Mouse (Mus musculus): ENCODE data around the gene Dlgap1. TPM values are rescaled to one million over a fixed set of nuclear protein-coding genes. Genes with fewer than 3 reads are reported as not detected.

Gene Dlgap1
- polyA plus RNA-seq, 1 experiment from 2014 or later: 0.52 TPM

GRCm38 (mm10) chr17:70462771-70463491 lies 494.1 kb downstream of the Dlgap1 start:
- no peak for ATAC-seq (ENCODE audit: insufficient number of reproducible peaks, low FRiP score)

GRCm38 (mm10) chr17:70466413-70466812 lies 497.5 kb downstream of the Dlgap1 start:
- Histone ChIP-seq H3K4me1 (replicated peaks) (peaks cover 4% of the 10 kb centered on the region), H3K36me3 (no peaks in the 10 kb centered on the region), H3K27ac (ENCODE audit: poor library complexity, severe bottlenecking) (no peak overlapping the region), H3K4me2 (no peak overlapping the region), H3K9ac (no peak overlapping the region), H3K27me3 (replicated peaks) (no peaks in the 10 kb centered on the region), H3K4me3 (no peak overlapping the region), H3K9me3 (replicated peaks) (no peaks in the 10 kb centered on the region)
- no peak for ATAC-seq (ENCODE audit: insufficient number of reproducible peaks, low FRiP score)
- 55% methylated on average over 4 of the region's 4 CpGs for WGBS

More at GRCm38 (mm10) chr17:70462771-70463491, 494.1 kb downstream of the Dlgap1 start:
- H3K4me1 ChIP-seq (replicated peaks): no peaks in the 10 kb centered on the region
- no peaks in the 10 kb centered on the region for H3K36me3 ChIP-seq
- H3K4me2 ChIP-seq: no peak overlapping the region
- no peaks in the 10 kb centered on the region for H3K9me3 ChIP-seq (replicated peaks)
- no peaks in the 10 kb centered on the region for H3K27me3 ChIP-seq (replicated peaks)
- 50% methylated on average over 8 of the region's 8 CpGs for WGBS
- H3K9ac ChIP-seq: no peak overlapping the region
- no peak overlapping the region for H3K4me3 ChIP-seq
- no peak overlapping the region for H3K27ac ChIP-seq (ENCODE audit: poor library complexity, severe bottlenecking)

GRCm38 (mm10) chr17:70470970-70471371 lies 502.1 kb downstream of the Dlgap1 start:
- no peaks in the 10 kb centered on the region for H3K27me3 ChIP-seq (replicated peaks)
- H3K27ac ChIP-seq (ENCODE audit: poor library complexity, severe bottlenecking): no peak overlapping the region
- no peak overlapping the region for H3K9ac ChIP-seq
- peaks cover 4% of the 10 kb centered on the region for H3K4me1 ChIP-seq (replicated peaks)
- H3K9me3 ChIP-seq (replicated peaks): no peaks in the 10 kb centered on the region
- WGBS: 27% methylated on average over 7 of the region's 7 CpGs
- no peak for ATAC-seq (ENCODE audit: insufficient number of reproducible peaks, low FRiP score)
- H3K4me3 ChIP-seq: no peak overlapping the region
- H3K4me2 ChIP-seq: no peak overlapping the region
- H3K36me3 ChIP-seq: no peaks in the 10 kb centered on the region

GRCm38 (mm10) chr17:70472162-70472561 lies 503.3 kb downstream of the Dlgap1 start:
- ATAC-seq (ENCODE audit: insufficient number of reproducible peaks, low FRiP score): no peak
- no peaks in the 10 kb centered on the region for H3K36me3 ChIP-seq
- 78% methylated on average over 7 of the region's 7 CpGs for WGBS
- H3K9ac ChIP-seq: no peak overlapping the region
- H3K4me3 ChIP-seq: no peak overlapping the region
- H3K4me1 ChIP-seq (replicated peaks): peaks cover 4% of the 10 kb centered on the region
- H3K4me2 ChIP-seq: no peak overlapping the region
- no peak overlapping the region for H3K27ac ChIP-seq (ENCODE audit: poor library complexity, severe bottlenecking)
- no peaks in the 10 kb centered on the region for H3K9me3 ChIP-seq (replicated peaks)
- no peaks in the 10 kb centered on the region for H3K27me3 ChIP-seq (replicated peaks)

DNA sequence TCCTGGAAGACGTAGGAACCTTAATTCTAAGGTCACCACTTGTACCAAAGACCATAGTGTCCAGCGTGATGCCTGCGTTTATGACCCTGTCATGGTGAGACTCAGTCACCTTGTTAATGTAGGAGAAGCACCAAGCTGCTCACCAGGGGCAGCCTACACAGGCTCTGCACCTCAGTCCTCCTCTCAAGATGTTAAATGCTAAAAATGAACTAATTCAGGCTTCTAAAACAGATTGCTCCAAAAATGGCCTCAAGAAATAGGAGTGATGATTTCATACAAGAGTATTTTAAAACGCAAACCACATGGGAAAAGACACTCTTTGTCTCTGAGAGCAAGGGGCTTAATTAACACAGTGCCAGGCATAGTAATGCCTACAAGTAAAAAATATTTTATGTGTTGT lies 505.0 kb downstream of the Dlgap1 start:
- WGBS: 73% methylated on average over 4 of the region's 4 CpGs
- H3K4me1 ChIP-seq (replicated peaks): peaks cover 4% of the 10 kb centered on the region
- no peak for ATAC-seq (ENCODE audit: insufficient number of reproducible peaks, low FRiP score)
- H3K9me3 ChIP-seq (replicated peaks): no peaks in the 10 kb centered on the region
- H3K27ac ChIP-seq (ENCODE audit: poor library complexity, severe bottlenecking): no peak overlapping the region
- no peak overlapping the region for H3K4me3 ChIP-seq
- no peak overlapping the region for H3K4me2 ChIP-seq
- no peak overlapping the region for H3K9ac ChIP-seq
- no peaks in the 10 kb centered on the region for H3K27me3 ChIP-seq (replicated peaks)
- H3K36me3 ChIP-seq: no peaks in the 10 kb centered on the region

GRCm38 (mm10) chr17:70483716-70484115 lies 514.8 kb downstream of the Dlgap1 start:
- Histone ChIP-seq H3K36me3 (no peaks in the 10 kb centered on the region), H3K4me1 (replicated peaks) (no peaks in the 10 kb centered on the region; the same call in 1 of the 2 replicates), H3K27ac (ENCODE audit: poor library complexity, severe bottlenecking) (no peak overlapping the region), H3K9me3 (replicated peaks) (no peaks in the 10 kb centered on the region), H3K9ac (no peak overlapping the region), H3K27me3 (replicated peaks) (no peaks in the 10 kb centered on the region), H3K4me3 (no peak overlapping the region), H3K4me2 (no peak overlapping the region)
- ATAC-seq (ENCODE audit: insufficient number of reproducible peaks, low FRiP score): no peak
- 85% methylated on average over 4 of the region's 4 CpGs for WGBS

- no peak overlapping the region for H3K9ac ChIP-seq
- no peaks in the 10 kb centered on the region for H3K9me3 ChIP-seq (replicated peaks)
- H3K27me3 ChIP-seq (replicated peaks): no peaks in the 10 kb centered on the region
- 80% methylated on average over 4 of the region's 4 CpGs for WGBS
- no peaks in the 10 kb centered on the region for H3K36me3 ChIP-seq
- H3K4me1 ChIP-seq (replicated peaks): no peaks in the 10 kb centered on the region; the same call in 1 of the 2 replicates
- H3K4me3 ChIP-seq: no peak overlapping the region
- no peak for ATAC-seq (ENCODE audit: insufficient number of reproducible peaks, low FRiP score)
- H3K4me2 ChIP-seq: no peak overlapping the region
- no peak overlapping the region for H3K27ac ChIP-seq (ENCODE audit: poor library complexity, severe bottlenecking)
These were observed 516.8 kb downstream of the Dlgap1 start for GRCm38 (mm10) chr17:70485668-70486067.

- Histone ChIP-seq H3K27me3 (replicated peaks) (no peaks in the 10 kb centered on the region), H3K9me3 (replicated peaks) (no peaks in the 10 kb centered on the region), H3K4me1 (replicated peaks) (no peaks in the 10 kb centered on the region; the same call in 1 of the 2 replicates), H3K4me2 (no peak overlapping the region), H3K4me3 (no peak overlapping the region), H3K36me3 (no peaks in the 10 kb centered on the region), H3K9ac (no peak overlapping the region), H3K27ac (ENCODE audit: poor library complexity, severe bottlenecking) (no peak overlapping the region)
- 63% methylated on average over 7 of the region's 7 CpGs for WGBS
- ATAC-seq (ENCODE audit: insufficient number of reproducible peaks, low FRiP score): no peak
These were observed 517.4 kb downstream of the Dlgap1 start for GRCm38 (mm10) chr17:70486259-70486658.

GRCm38 (mm10) chr17:70486831-70487230 lies 518.0 kb downstream of the Dlgap1 start:
- no peak for ATAC-seq (ENCODE audit: insufficient number of reproducible peaks, low FRiP score)
- Histone ChIP-seq H3K27ac (ENCODE audit: poor library complexity, severe bottlenecking) (no peak overlapping the region), H3K4me2 (no peak overlapping the region), H3K9me3 (replicated peaks) (no peaks in the 10 kb centered on the region), H3K36me3 (no peaks in the 10 kb centered on the region), H3K27me3 (replicated peaks) (no peaks in the 10 kb centered on the region), H3K9ac (no peak overlapping the region), H3K4me1 (replicated peaks) (no peaks in the 10 kb centered on the region; the same call in 1 of the 2 replicates), H3K4me3 (no peak overlapping the region)
- WGBS: 81% methylated on average over 10 of the region's 10 CpGs

- no peak overlapping the region for H3K27ac ChIP-seq (ENCODE audit: poor library complexity, severe bottlenecking)
- H3K4me1 ChIP-seq (replicated peaks): no peaks in the 10 kb centered on the region; the same call in 1 of the 2 replicates
- no peaks in the 10 kb centered on the region for H3K27me3 ChIP-seq (replicated peaks)
- 48% methylated on average over 7 of the region's 7 CpGs for WGBS
- ATAC-seq (ENCODE audit: insufficient number of reproducible peaks, low FRiP score): peak; percentile 83
- no peak overlapping the region for H3K9ac ChIP-seq
- no peak overlapping the region for H3K4me2 ChIP-seq
- H3K9me3 ChIP-seq (replicated peaks): no peaks in the 10 kb centered on the region
- H3K4me3 ChIP-seq: no peak overlapping the region
- H3K36me3 ChIP-seq: no peaks in the 10 kb centered on the region
These were observed 520.0 kb downstream of the Dlgap1 start for GRCm38 (mm10) chr17:70488784-70489265.

GRCm38 (mm10) chr17:70491575-70491974 lies 522.7 kb downstream of the Dlgap1 start:
- ATAC-seq (ENCODE audit: insufficient number of reproducible peaks, low FRiP score): no peak
- no peaks in the 10 kb centered on the region; the same call in 1 of the 2 replicates for H3K4me1 ChIP-seq (replicated peaks)
- no peak overlapping the region for H3K9ac ChIP-seq
- no peaks in the 10 kb centered on the region for H3K27me3 ChIP-seq (replicated peaks)
- H3K4me3 ChIP-seq: no peak overlapping the region
- H3K4me2 ChIP-seq: no peak overlapping the region
- no peak overlapping the region for H3K27ac ChIP-seq (ENCODE audit: poor library complexity, severe bottlenecking)
- no peaks in the 10 kb centered on the region for H3K36me3 ChIP-seq
- WGBS: 83% methylated on average over 4 of the region's 4 CpGs
- H3K9me3 ChIP-seq (replicated peaks): no peaks in the 10 kb centered on the region

- H3K4me1 ChIP-seq (replicated peaks): no peaks in the 10 kb centered on the region
- no peaks in the 10 kb centered on the region for H3K36me3 ChIP-seq
- no peak overlapping the region for H3K9ac ChIP-seq
- ATAC-seq (ENCODE audit: insufficient number of reproducible peaks, low FRiP score): no peak
- no peak overlapping the region for H3K27ac ChIP-seq (ENCODE audit: poor library complexity, severe bottlenecking)
- H3K4me3 ChIP-seq: no peak overlapping the region
- H3K27me3 ChIP-seq (replicated peaks): no peaks in the 10 kb centered on the region
- no peaks in the 10 kb centered on the region for H3K9me3 ChIP-seq (replicated peaks)
- H3K4me2 ChIP-seq: no peak overlapping the region
- WGBS: 81% methylated on average over 4 of the region's 4 CpGs
These were observed 525.5 kb downstream of the Dlgap1 start for GRCm38 (mm10) chr17:70494338-70494737.

Data from heart, embryonic 12.5 days (tissue).